Mouse (Mus musculus): ENCODE measurements at regions not wholly inside any gene's neighbourhood (a gene's known extent, or its start where the extent isn't known, plus 50 kb on each side); places are given as distances from the start of the nearest gene placed in this dataset.

DNA sequence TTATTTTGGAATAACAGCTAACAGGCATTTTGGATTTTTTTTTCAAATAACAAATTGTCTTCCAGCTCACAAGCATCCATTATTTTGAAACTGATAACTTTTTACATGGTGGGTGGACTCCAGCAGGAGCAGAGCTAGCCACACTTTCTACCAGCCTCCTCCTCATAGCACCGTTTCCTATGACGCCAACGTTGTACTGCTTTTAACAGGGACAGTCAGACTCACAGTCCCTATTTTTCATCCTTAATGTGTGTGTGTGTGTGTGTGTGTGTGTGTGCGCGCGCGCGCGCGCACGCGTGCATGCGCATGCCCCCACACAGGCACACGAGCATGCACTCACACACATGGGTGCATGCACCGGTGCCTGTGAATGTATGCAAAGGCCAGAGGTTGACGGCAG, 70.5 kb upstream of the S1pr3 start:
- no peak for DNase-seq (ENCODE audit: low spot score in 2 of 2)

DNA sequence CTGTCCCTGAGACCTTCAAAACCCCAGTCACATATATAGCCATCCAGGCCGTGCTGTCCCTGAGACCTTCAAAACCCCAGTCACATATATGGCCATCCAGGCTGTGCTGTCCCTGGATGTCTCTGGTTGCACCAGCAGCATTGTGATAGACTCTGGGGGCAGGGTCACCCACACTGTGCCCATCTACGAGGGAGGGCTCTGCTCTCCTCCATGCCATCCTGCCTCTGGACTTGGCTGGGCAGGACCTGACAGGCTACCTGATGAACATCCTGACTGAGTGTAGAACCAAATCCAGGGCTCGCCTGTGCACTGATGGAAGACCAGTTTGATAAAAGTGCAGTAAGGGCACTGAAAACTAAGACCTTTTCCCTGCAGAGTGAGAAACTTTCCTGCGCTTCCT, 63.1 kb upstream of the S1pr3 start:
- no peak for DNase-seq (ENCODE audit: low spot score in 2 of 2)

DNA sequence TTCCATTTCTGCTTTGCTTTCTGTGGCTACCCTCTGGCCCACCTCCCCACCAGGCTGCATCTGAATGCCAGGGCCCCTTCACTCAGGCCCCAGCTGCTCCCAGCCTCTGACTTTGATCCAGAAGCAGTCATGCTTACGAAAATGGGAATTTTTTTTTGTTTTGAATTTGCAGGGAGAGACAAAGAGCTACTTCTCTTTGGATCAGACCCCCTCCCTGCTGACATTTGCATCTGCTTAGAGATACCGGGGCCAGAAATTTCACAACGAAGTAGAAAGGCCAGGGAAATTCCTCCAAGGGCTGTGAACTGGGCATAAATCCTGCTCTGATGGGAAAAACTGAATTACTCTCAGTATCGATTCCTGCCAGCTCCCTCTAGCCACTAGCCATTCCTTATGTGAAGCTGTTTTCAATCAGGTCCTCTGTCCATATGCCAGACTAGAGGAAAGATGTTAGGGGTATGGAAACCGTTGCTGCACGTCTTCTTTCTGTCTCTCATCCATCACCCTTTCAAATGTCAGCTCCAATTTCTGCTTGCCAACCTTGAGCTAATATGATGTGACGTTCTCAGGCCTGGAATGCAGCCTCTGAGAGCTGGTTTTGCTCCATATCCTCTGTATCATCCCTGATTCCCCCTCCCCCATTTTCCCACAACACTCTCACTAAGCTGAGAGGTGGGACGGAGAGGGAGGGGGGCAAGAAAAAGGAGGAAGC, 62.4 kb upstream of the S1pr3 start:
- no peak for DNase-seq (ENCODE audit: low spot score in 2 of 2)

DNA sequence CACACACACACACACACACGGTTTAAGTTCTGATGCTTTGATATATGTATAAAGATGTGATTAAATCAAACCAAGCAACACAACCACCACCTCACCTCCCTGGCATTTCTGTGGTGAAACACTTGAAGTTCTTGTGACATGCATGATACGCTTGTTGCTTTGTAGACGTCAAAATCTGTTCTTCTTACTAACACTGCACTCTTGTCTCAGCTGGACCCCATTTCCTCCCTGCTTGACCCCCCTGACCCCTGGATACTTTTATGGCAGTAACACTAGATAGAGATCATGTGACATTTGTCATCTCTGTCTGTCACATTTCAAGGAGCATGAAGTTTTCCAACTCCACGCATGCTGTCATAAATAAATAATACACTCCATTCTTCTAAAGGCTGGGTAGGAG, 59.7 kb upstream of the S1pr3 start:
- DNase-seq (ENCODE audit: low spot score in 2 of 2): no peak

DNA sequence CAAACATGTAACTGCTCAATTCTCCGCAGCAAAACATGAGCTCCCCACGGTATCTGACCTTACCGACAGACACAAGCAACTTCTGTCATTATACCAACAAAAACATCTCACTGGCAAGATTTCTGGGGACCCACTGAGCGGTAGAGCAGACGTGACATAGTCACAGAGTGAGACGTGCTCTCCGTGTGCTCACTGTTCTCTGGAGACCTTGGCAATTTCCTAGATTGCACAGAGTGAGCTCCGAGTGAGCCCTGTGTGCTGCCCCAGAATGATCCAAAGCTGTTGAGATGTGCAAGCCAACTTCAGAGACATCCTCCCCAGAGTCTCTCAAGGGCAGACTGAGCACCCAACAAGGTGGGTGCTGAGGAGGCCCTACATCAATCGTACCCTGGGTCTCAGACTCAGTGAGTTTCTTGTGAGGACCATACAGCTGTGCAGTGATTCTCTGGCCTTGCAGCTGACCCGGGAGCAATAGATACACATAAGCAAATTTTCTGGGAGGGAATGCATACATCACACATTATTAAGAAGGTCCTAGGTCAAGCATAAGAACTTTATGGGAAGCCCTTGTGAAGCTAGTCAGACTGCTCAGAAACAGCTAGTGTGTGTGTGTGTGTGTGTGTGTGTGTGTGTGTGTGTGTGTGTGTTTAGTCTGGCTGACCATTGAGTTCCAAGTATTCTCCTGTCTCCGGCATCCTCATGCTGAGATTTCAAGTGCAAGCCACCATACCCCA, 58.5 kb upstream of the S1pr3 start:
- DNase-seq (ENCODE audit: low spot score in 2 of 2): no peak

DNA sequence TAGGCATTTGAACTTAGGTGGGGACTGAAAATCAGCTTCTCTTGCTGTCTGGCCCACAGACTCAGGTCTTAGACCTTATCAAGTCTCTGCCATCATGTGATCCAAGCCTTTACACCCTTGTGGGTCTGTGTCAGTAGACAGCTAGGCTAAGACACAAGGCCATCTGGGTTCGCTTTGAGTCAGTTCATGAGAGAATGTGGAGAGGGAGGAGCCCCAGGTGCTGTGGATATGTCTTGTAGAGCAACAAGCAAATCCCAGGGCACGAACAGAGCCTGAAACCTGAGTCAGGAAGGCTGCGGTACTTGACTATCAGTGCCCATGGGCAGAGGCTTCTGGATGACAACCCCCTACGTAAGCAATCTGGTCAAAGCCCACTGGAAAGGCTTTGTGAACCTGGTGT, 55.6 kb upstream of the S1pr3 start:
- no peak for DNase-seq (ENCODE audit: low spot score in 2 of 2)

DNA sequence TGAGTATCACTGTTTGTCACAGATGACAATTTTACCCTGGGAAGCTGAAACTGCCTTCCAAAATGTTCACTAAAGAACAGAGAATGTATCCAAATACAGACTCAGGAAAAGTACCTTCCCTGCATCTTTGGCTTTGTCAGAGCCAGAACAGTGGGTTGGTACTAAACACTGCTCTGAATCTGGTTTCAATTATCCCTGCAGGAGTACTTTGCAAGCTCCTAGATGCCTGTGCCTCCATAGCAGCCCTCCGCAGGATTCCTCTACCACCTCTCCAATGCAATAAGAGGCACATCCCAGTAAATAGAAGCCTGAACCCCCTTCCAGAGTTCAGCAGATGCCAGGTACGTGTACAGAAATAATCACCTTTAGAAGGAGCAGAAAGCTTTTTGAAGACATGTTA, 52.9 kb upstream of the S1pr3 start:
- DNase-seq (ENCODE audit: low spot score in 2 of 2): no peak

Measured in right cerebral cortex, postnatal 10 days (tissue).